Comparison of ENCODE assay signal across 8 mouse cellular contexts in genomic region chr5:118478120-118478768, GRCm38 (mm10).
DNase-seq lines count a peak whose midpoint lies in the region; ATAC-seq and TF ChIP-seq lines count a peak whose summit lies in the region.

No protein-coding gene starts in this region.

- no peaks in the 10 kb centered on the region for H3K79me2 ChIP-seq in myocyte (ENCODE audit: control insufficient read depth, insufficient read depth)

- peak; percentile 90 for DNase-seq in 3T3-L1 (ENCODE audit: low read depth, low spot score)
- DNase-seq in NIH3T3 (ENCODE audit: low read depth) = peak; percentile 93
- DNase-seq in heart, adult 8-10 months (ENCODE audit: low spot score) = peak; percentile 73
- peak; percentile 56 for DNase-seq in kidney, adult 18-20 months
- peak; percentile 68 for DNase-seq in liver, embryonic 11.5 days (ENCODE audit: low spot score)
- peak; percentile 40 for DNase-seq in telencephalon, adult 2 months (ENCODE audit: low read depth, low spot score)

- ATAC-seq in embryonic facial prominence, embryonic 13.5 days (ENCODE audit: insufficient number of reproducible peaks, insufficient read depth, low FRiP score, low TSS enrichment, low read depth) = peak; percentile 82
- peak; percentile 81 for ATAC-seq in liver, embryonic 11.5 days (replicated peaks; ENCODE audit: low FRiP score)

- no peaks in the 10 kb centered on the region for H3K9me3 ChIP-seq in embryonic facial prominence, embryonic 13.5 days
- no peaks in the 10 kb centered on the region for H3K9me3 ChIP-seq in liver, embryonic 11.5 days (ENCODE audit: control insufficient read depth, low read length)

- no peak for TF ChIP-seq POLR2A in myocyte (IDR thresholded peaks at IDR 0.05; ENCODE audit: insufficient read length, low read depth)

- H3K4me3 ChIP-seq in embryonic facial prominence, embryonic 13.5 days = peak overlapping the region; percentile 36
- peak overlapping the region; percentile 45 for H3K4me3 ChIP-seq in liver, embryonic 11.5 days (ENCODE audit: low read depth, low read length)
- no peak overlapping the region for H3K4me3 ChIP-seq in myocyte

- no peaks in the 10 kb centered on the region for H3K36me3 ChIP-seq in embryonic facial prominence, embryonic 13.5 days
- H3K36me3 ChIP-seq in liver, embryonic 11.5 days (ENCODE audit: control insufficient read depth, insufficient read depth, low read length) = no peaks in the 10 kb centered on the region
- no peaks in the 10 kb centered on the region for H3K36me3 ChIP-seq in myocyte (ENCODE audit: control insufficient read depth, insufficient read depth)

- peak overlapping the region; percentile 40; the same call in 1 of the 2 replicates for H3K9ac ChIP-seq in embryonic facial prominence, embryonic 13.5 days
- H3K9ac ChIP-seq in liver, embryonic 11.5 days (ENCODE audit: low read depth, low read length) = peak overlapping the region; percentile 66

- WGBS in embryonic facial prominence, embryonic 13.5 days = 2% methylated on average over 15 of the region's 15 CpGs
- 4% methylated on average over 15 of the region's 15 CpGs for WGBS in liver, embryonic 11.5 days

- no peak overlapping the region for H3ac ChIP-seq in myocyte (ENCODE audit: control insufficient read depth, insufficient read length)

- peak overlapping the region; percentile 62 for H3K4me2 ChIP-seq in embryonic facial prominence, embryonic 13.5 days
- H3K4me2 ChIP-seq in liver, embryonic 11.5 days = peak overlapping the region; percentile 77
- peak overlapping the region; percentile 51 for H3K4me2 ChIP-seq in myocyte (ENCODE audit: low read depth)

- H3K27ac ChIP-seq in embryonic facial prominence, embryonic 13.5 days = peak overlapping the region; percentile 74
- H3K27ac ChIP-seq in liver, embryonic 11.5 days (ENCODE audit: low read depth, low read length) = peak overlapping the region; percentile 85

- no peaks in the 10 kb centered on the region for H3K27me3 ChIP-seq in embryonic facial prominence, embryonic 13.5 days
- no peaks in the 10 kb centered on the region for H3K27me3 ChIP-seq in liver, embryonic 11.5 days (replicated peaks; ENCODE audit: control insufficient read depth, insufficient read depth, low read length)
- H3K27me3 ChIP-seq in myocyte (ENCODE audit: control insufficient read depth, insufficient read depth, insufficient read length) = no peaks in the 10 kb centered on the region

- peaks cover 38% of the 10 kb centered on the region for H3K4me1 ChIP-seq in embryonic facial prominence, embryonic 13.5 days
- H3K4me1 ChIP-seq in liver, embryonic 11.5 days (replicated peaks; ENCODE audit: control insufficient read depth, insufficient read depth, low read length) = peaks cover 61% of the 10 kb centered on the region

TF ChIP-seq in myocyte, 11 proteins besides CTCF, POLR2A, EP300 and RAD21:
- no peak for TF ChIP-seq TCF3 (IDR thresholded peaks at IDR 0.05; ENCODE audit: insufficient read length, low read depth)
- no peak for TF ChIP-seq SRF (IDR thresholded peaks at IDR 0.05; ENCODE audit: control insufficient read depth, insufficient read length, low read depth)
- TF ChIP-seq MYOG (IDR thresholded peaks at IDR 0.05; ENCODE audit: control insufficient read depth in 1 of 3, insufficient read depth in 1 of 3, insufficient read length in 2 of 3, low read depth in 2 of 3) = no peak
- no peak for TF ChIP-seq MYOD1 (IDR thresholded peaks at IDR 0.05; ENCODE audit: control insufficient read depth in 1 of 3, insufficient read length in 2 of 3, low read depth in 2 of 3)
- no peak for TF ChIP-seq TCF12 (IDR thresholded peaks at IDR 0.05; ENCODE audit: insufficient read depth, poor library complexity, severe bottlenecking)
- no peak for TF ChIP-seq POLR2AphosphoS2 (IDR thresholded peaks at IDR 0.05; ENCODE audit: insufficient read length, low read depth)
- no peak for TF ChIP-seq USF1 (IDR thresholded peaks at IDR 0.05; ENCODE audit: low read depth)
- TF ChIP-seq E2F4 (IDR thresholded peaks at IDR 0.05; ENCODE audit: insufficient read depth) = peak; percentile 78
- no peak for TF ChIP-seq REST (IDR thresholded peaks at IDR 0.05; ENCODE audit: insufficient read depth, insufficient read length)

Comparison
In these comparisons a context has a peak if more than half of its experiments do, and no peak if none do; other contexts are left out.
1. DNase-seq: peak in every context shown above with its lines; median percentile 93 in NIH3T3; 90 in 3T3-L1; 73 in heart, adult 8-10 months; 68 in liver, embryonic 11.5 days; 56 in kidney, adult 18-20 months; 40 in telencephalon, adult 2 months.